In the genomic region with DNA sequence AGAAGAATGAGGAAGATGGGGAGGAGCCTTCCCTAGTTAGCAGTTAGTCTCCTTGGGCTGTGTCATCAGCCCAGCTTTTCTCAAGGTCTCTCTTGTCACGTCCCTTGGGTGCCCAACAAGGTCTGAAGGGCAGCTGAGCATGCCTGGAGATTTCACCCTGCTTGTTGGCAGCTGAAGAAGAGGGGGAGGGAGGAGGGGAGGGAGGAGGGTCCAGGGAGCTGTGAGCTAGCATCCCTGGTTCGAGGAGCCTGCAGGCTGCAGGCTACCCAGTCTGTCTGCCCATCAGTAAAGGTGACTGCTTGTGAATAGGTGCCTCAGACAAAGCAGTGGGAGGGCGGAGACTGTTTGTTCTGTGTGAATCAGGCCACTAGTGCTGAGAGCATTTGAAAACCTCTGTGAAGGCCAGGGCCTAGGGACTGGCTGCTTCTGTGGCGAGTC, we compare ENCODE assay signal across 9 mouse cellular contexts. TPM values are rescaled to one million over a fixed set of nuclear protein-coding genes. Genes with fewer than 3 reads are reported as not detected.
DNase-seq lines count a peak whose midpoint lies in the region; ATAC-seq lines count a peak whose summit lies in the region.
"Had no signal": no experiment of that assay in that cellular context is flagged by ENCODE, and none has a peak within 500 bp of the region (broad histone marks: within the 10 kb centered on the region; RNA-seq: fewer than 3 reads in every experiment).

No protein-coding gene starts in this region.

- DNase-seq in heart, embryonic 10.5 days (ENCODE audit: low spot score): no peak
- no peak for DNase-seq in heart, adult 9 months (ENCODE audit: low spot score in 2 of 2)
- peak; percentile 54 for DNase-seq in 416B (ENCODE audit: low read depth)
- peak; percentile 58 to 70 for DNase-seq in adrenal gland, postnatal 36 days
- DNase-seq in lung, adult 18-20 months: peak; percentile 72 to 84
- DNase-seq in cerebellum, adult 9-10 months: no peak
- DNase-seq in midbrain, embryonic 11.5 days (ENCODE audit: low spot score, missing footprints): no peak
- no peak for DNase-seq in hindbrain, embryonic 14.5 days (ENCODE audit: low spot score)
- DNase-seq: cerebellum, adult 8-10 months had no signal

- H3K4me2 ChIP-seq in midbrain, embryonic 11.5 days: no peak overlapping the region
- H3K4me2 ChIP-seq in hindbrain, embryonic 14.5 days (replicated peaks): no peak overlapping the region

- no peak overlapping the region for H3K9ac ChIP-seq in midbrain, embryonic 11.5 days (ENCODE audit: low read length)
- no peak overlapping the region for H3K9ac ChIP-seq in hindbrain, embryonic 14.5 days

- 36% methylated on average over 4 of the region's 4 CpGs for WGBS in heart, embryonic 10.5 days
- WGBS in midbrain, embryonic 11.5 days: 18% methylated on average over 4 of the region's 4 CpGs
- WGBS in hindbrain, embryonic 14.5 days: 22% methylated on average over 4 of the region's 4 CpGs

- ATAC-seq in midbrain, embryonic 11.5 days (ENCODE audit: low FRiP score): no peak
- no peak for ATAC-seq in hindbrain, embryonic 14.5 days (ENCODE audit: low FRiP score)

- peaks cover 62% of the 10 kb centered on the region for H3K4me1 ChIP-seq in heart, embryonic 10.5 days
- H3K4me1 ChIP-seq in midbrain, embryonic 11.5 days (ENCODE audit: control insufficient read depth, insufficient read depth, low read length): peaks cover 22% of the 10 kb centered on the region
- H3K4me1 ChIP-seq in hindbrain, embryonic 14.5 days (replicated peaks; ENCODE audit: control insufficient read depth, insufficient read depth, low read length): peaks cover 17% of the 10 kb centered on the region

- H3K27me3 ChIP-seq in heart, embryonic 10.5 days (ENCODE audit: insufficient read depth, poor library complexity, severe bottlenecking): no peaks in the 10 kb centered on the region
- H3K27me3 ChIP-seq in midbrain, embryonic 11.5 days (ENCODE audit: control insufficient read depth, insufficient read depth, low read length): peaks cover 10% of the 10 kb centered on the region
- H3K27me3 ChIP-seq in hindbrain, embryonic 14.5 days (ENCODE audit: control insufficient read depth, insufficient read depth, low read length): peaks cover 57% of the 10 kb centered on the region

- peak overlapping the region; percentile 24; the same call in 1 of the 2 replicates for H3K4me3 ChIP-seq in heart, embryonic 10.5 days
- no peak overlapping the region for H3K4me3 ChIP-seq in midbrain, embryonic 11.5 days (ENCODE audit: low read depth, low read length)
- no peak overlapping the region for H3K4me3 ChIP-seq in hindbrain, embryonic 14.5 days (replicated peaks; ENCODE audit: low read length)

- H3K36me3 ChIP-seq in heart, embryonic 10.5 days: no peaks in the 10 kb centered on the region
- H3K36me3 ChIP-seq in midbrain, embryonic 11.5 days (ENCODE audit: control insufficient read depth, insufficient read depth, low read length): no peaks in the 10 kb centered on the region
- no peaks in the 10 kb centered on the region for H3K36me3 ChIP-seq in hindbrain, embryonic 14.5 days (replicated peaks; ENCODE audit: control insufficient read depth, insufficient read depth)

- peak overlapping the region; percentile 57; the same call in 1 of the 2 replicates for H3K27ac ChIP-seq in heart, embryonic 10.5 days
- H3K27ac ChIP-seq in midbrain, embryonic 11.5 days (ENCODE audit: low read depth, low read length): no peak overlapping the region
- no peak overlapping the region for H3K27ac ChIP-seq in hindbrain, embryonic 14.5 days

- H3K9me3 ChIP-seq in heart, embryonic 10.5 days: no peaks in the 10 kb centered on the region
- H3K9me3 ChIP-seq in midbrain, embryonic 11.5 days (ENCODE audit: control insufficient read depth, low read length): no peaks in the 10 kb centered on the region
- no peaks in the 10 kb centered on the region for H3K9me3 ChIP-seq in hindbrain, embryonic 14.5 days (ENCODE audit: control insufficient read depth, low read length)

RNA-seq across cellular contexts. Expression of a gene that starts 52.7 kb away (rescaled TPM):
- 12.1 and 14.3 TPM in 2 replicates for polyA plus RNA-seq in heart, embryonic 10.5 days (2016; fragmentation: Nextera tagmentation; extraction: Ambion mirVana)
- 10 to 100 TPM; 54.1 to 71.5 TPM for total RNA-seq in adrenal gland, postnatal 36 days (2021)
- 3.4 and 5.5 TPM in 2 replicates for polyA plus RNA-seq in midbrain, embryonic 11.5 days (2014; fragmentation: Nextera tagmentation; extraction: Ambion mirVana)
- 5.1 and 5.8 TPM in 2 replicates for polyA plus RNA-seq in hindbrain, embryonic 14.5 days (2014; fragmentation: Nextera tagmentation; extraction: Ambion mirVana)

Comparison
In these comparisons a context has a peak if more than half of its experiments do, and no peak if none do; other contexts are left out.
1. DNase-seq: peak in 416B (single experiment), adrenal gland, postnatal 36 days (2 of 2) and lung, adult 18-20 months (2 of 2); none in heart, embryonic 10.5 days (single experiment), heart, adult 9 months (0 of 2), cerebellum, adult 9-10 months (single experiment), midbrain, embryonic 11.5 days (single experiment) and hindbrain, embryonic 14.5 days (single experiment).